Mouse (Mus musculus) midbrain, embryonic 14.5 days (tissue): ENCODE data around the gene Kmt2b. TPM values are rescaled to one million over a fixed set of nuclear protein-coding genes. Genes with fewer than 3 reads are reported as not detected.

ENCODE experiments used
- ATAC-seq: fragments of 200-750 bp; cut with Nextera tagmentation; 2 replicates; pipeline ENCODE4 v1.8.0; 2017; ENCODE audit warnings: moderate number of reproducible peaks, moderate library complexity; ENCODE audit not compliant: low FRiP score, low TSS enrichment
- DNase-seq: peaks from one replicate; pipeline ENCODE4 v3.0.0-alpha.2; 2015
- H3K27ac ChIP-seq: fragments of 300-500 bp; sonication (generic); replicated peaks from 2 replicates; pipeline ENCODE4 v1.5.1; 2014; ENCODE audit warnings: mild to moderate bottlenecking, low read depth, low read length, moderate library complexity
- H3K27me3 ChIP-seq: fragments of 300-500 bp; sonication (generic); 2 replicates; pipeline ENCODE4 v1.6.1; 2014; ENCODE audit warnings: low read length, control low read depth, mixed read lengths; ENCODE audit not compliant: control insufficient read depth, insufficient read depth
- H3K36me3 ChIP-seq: fragments of 300-500 bp; sonication (generic); 2 replicates; pipeline ENCODE4 v1.6.1; 2014; ENCODE audit warnings: low read length, control low read depth; ENCODE audit not compliant: control insufficient read depth, insufficient read depth
- H3K4me1 ChIP-seq: fragments of 300-500 bp; sonication (generic); 2 replicates; pipeline ENCODE4 v1.6.1; 2014; ENCODE audit warnings: mild to moderate bottlenecking, antibody characterized with exemption, low read length, control low read depth; ENCODE audit not compliant: control insufficient read depth, insufficient read depth
- H3K4me2 ChIP-seq: fragments of 300-500 bp; sonication (generic); 2 replicates; pipeline ENCODE4 v1.6.1; 2014; ENCODE audit warnings: mild to moderate bottlenecking, low read length, moderate library complexity
- H3K4me3 ChIP-seq: fragments of 300-500 bp; sonication (generic); replicated peaks from 2 replicates; pipeline ENCODE4 v1.5.1; 2014; ENCODE audit warnings: low read depth, low read length
- H3K9ac ChIP-seq: fragments of 300-500 bp; sonication (generic); replicated peaks from 2 replicates; pipeline ENCODE4 v1.6.1; 2014; ENCODE audit warnings: mild to moderate bottlenecking, low read length, moderate library complexity
- H3K9me3 ChIP-seq: fragments of 300-500 bp; sonication (generic); 2 replicates; pipeline ENCODE4 v1.6.1; 2016; ENCODE audit warnings: low read length, control low read depth, mixed read lengths; ENCODE audit not compliant: control insufficient read depth
- WGBS: fragments of 180-500 bp; shearing (Covaris S2); extraction: QIAGEN DNeasy Blood & Tissue Kit; methylation state at CpG from one replicate; pipeline ENCODE4 v1.1.7; 2014; 5-methylcytosine and 5-hydroxymethylcytosine counted together
- polyA plus RNA-seq: library from polyadenylated mRNA; unstranded; fragments of >200 nt; fragmentation: Nextera tagmentation; extraction: Ambion mirVana; gene quantifications from 2 replicates; pipeline ENCODE4 v1.2.1, GENCODE M21; 2014

Kmt2b gene
- polyA plus RNA-seq, 1 experiment from 2014 or later = 13.1 TPM

DNA sequence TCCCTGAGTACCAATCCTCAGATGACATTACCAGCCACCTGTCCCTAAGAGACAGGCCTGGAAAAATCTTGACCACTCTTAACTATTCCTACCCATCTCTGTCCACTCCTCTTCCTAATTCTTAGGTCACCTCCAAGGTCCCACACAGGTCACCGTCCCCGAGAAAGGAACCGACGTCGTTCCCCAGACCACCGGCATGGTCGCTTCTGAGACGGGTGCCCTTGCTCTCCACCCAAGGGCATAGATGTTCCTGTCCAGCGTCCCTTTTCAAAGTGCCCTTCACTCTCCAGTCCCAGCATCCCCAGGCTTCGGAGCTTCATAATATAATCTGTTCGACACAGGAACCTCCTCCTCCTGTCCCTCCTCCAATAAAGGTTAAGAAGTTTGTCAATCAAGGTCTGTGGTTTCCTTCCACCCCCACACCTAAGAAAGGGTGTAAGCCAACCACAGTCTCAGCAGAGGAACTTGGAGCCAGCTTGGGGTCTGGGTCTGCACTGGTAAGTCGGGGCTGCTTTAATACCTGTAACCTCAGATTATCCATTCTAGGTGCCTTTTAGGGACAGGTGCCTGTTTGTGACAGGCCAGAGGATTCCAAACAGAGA, 23.5 kb downstream of the Kmt2b start, which contains the start of gene Igflr1:
TSS of gene Igflr1 (plus strand) at position 458 of the 602 bp plus-strand sequence.
- no peaks in the 10 kb centered on the region for H3K27me3 ChIP-seq
- no peak within 1 kb of the TSS for H3K9ac ChIP-seq
- peaks cover 9% of the 10 kb centered on the region; the same call in 1 of the 2 replicates for H3K4me1 ChIP-seq
- H3K36me3 ChIP-seq = peaks cover 47% of the 10 kb centered on the region
- no peak within 1 kb of the TSS for H3K4me2 ChIP-seq
- H3K27ac ChIP-seq = no peak within 1 kb of the TSS
- H3K9me3 ChIP-seq = no peaks in the 10 kb centered on the region
- ATAC-seq (no peak), DNase-seq (no peak)
- 0 out of 2 replicates have a peak within 1 kb of the TSS, but pooled peaks have one; percentile 80 for H3K4me3 ChIP-seq
- 96% methylated on average over 12 of the region's 12 CpGs for WGBS

DNA sequence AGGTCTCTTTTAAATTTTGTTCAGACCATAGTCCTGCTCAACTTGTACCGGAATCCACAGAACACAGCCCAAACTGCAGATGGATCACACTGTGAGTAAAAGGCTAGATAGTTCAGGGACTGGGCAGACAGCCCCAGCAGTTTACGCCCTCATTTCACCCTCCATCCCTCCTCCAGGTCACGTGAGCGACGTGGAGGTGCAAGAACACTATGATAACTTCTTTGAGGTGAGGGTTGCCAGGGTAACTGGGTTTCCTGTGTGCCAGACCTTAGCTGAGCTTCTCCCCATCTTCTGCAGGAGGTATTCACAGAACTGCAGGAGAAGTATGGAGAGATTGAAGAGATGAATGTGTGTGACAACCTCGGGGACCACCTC, 24.6 kb downstream of the Kmt2b start:
- no peak for ATAC-seq
- 0 out of 2 replicates have a peak overlapping the region, but pooled peaks have one; percentile 92 for H3K27ac ChIP-seq
- peaks cover 36% of the 10 kb centered on the region for H3K36me3 ChIP-seq
- peak; percentile 8 for DNase-seq
- WGBS = 23% methylated on average over 6 of the region's 6 CpGs
- H3K27me3 ChIP-seq = no peaks in the 10 kb centered on the region
- H3K4me3 ChIP-seq = peak overlapping the region; percentile 80
- no peaks in the 10 kb centered on the region for H3K9me3 ChIP-seq
- H3K4me1 ChIP-seq = peaks cover 14% of the 10 kb centered on the region
- H3K4me2 ChIP-seq = peak overlapping the region; percentile 83
- H3K9ac ChIP-seq = peak overlapping the region; percentile 68; the same call in 1 of the 2 replicates

DNA sequence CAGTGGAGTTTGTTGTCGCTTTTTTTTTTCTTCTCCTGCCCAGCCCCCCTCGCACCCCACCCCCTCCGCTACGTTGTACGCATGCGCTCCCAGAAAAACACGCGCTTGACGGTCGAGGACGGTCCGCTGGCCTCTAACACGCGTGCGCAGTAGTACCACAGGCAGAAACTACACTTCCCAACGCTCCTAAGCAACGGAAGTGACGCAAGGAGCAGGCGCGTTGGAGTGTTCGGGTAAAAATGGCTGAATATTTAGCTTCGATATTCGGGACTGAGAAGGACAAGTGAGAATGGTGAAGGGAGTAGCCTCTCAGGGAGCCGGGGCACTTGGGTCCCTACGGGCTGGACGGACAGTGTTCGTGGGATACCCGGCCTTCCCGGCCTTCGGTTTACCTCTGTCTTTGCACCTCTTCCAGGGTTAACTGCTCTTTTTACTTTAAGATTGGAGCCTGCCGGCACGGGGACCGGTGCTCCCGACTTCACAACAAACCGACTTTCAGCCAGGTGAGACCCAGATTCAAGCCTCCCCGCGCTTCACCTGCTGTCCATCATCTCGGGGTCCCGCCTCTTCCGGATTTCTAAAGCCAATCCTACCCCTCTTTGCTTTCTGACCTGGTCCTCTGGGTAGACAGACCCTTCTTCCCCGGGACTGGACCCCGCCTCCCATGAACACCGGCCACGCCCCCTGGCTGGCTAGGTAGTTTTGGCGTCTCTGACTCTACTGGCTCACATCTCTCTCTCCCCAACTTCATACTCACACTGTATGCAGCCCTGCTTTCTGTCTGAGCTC, 25.2 kb downstream of the Kmt2b start, which contains the start of the genes U2af1l4, Gm49396 and Psenen:
TSS of gene U2af1l4 (plus strand) at position 185 of the 789 bp plus-strand sequence.
TSS of gene Gm49396 (plus strand) at position 228 of the 789 bp plus-strand sequence.
TSS of gene Psenen (minus strand) at position 511 of the 789 bp plus-strand sequence.
- Histone ChIP-seq H3K4me1 (peaks cover 19% of the 10 kb centered on the region), H3K36me3 (peaks cover 30% of the 10 kb centered on the region), H3K9ac (peak within 1 kb of the TSS; percentile 68), H3K27me3 (no peaks in the 10 kb centered on the region), H3K9me3 (no peaks in the 10 kb centered on the region), H3K4me3 (peak within 1 kb of the TSS; percentile 80), H3K27ac (peak within 1 kb of the TSS; percentile 92), H3K4me2 (peak within 1 kb of the TSS; percentile 83)
- peak; percentile 89 for ATAC-seq
- under 1% methylated on average over 45 of the region's 45 CpGs for WGBS
- peak; percentile 100 for DNase-seq

DNA sequence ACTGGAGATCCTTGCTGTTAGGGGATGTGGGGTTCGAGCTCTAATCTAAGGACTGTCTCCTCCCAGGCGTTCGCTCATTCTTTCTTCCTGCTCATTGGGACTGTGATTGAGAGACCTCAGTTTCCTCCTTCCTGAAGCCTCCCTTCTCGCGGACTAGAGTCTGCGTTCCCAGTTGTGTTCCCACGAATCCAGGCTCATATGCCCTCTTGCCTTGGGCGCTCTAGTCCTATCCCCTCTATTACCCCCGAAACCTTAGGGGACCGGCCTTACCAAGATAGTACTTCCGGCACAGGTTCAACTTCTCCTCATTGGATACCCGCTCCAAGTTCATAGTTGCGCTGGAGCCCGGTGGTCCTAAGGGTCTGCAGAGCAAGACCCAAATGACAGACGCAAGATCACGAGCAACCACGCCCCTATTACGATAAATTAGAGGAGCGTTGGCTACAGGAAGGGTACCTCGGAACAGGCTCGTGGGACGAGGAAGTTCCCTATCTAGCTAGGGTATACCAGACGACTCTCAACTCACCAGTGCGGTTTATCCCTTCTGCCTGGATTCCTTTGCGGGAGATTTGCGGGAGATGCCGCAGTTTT, 25.9 kb downstream of the Kmt2b start:
- H3K4me2 ChIP-seq = peak overlapping the region; percentile 83
- H3K9ac ChIP-seq = peak overlapping the region; percentile 55
- peaks cover 25% of the 10 kb centered on the region for H3K36me3 ChIP-seq
- WGBS = 2% methylated on average over 27 of the region's 27 CpGs
- peak; percentile 4 for DNase-seq
- peaks cover 20% of the 10 kb centered on the region for H3K4me1 ChIP-seq
- no peaks in the 10 kb centered on the region for H3K27me3 ChIP-seq
- H3K27ac ChIP-seq = peak overlapping the region; percentile 63
- ATAC-seq = no peak
- H3K9me3 ChIP-seq = no peaks in the 10 kb centered on the region
- H3K4me3 ChIP-seq = peak overlapping the region; percentile 80

DNA sequence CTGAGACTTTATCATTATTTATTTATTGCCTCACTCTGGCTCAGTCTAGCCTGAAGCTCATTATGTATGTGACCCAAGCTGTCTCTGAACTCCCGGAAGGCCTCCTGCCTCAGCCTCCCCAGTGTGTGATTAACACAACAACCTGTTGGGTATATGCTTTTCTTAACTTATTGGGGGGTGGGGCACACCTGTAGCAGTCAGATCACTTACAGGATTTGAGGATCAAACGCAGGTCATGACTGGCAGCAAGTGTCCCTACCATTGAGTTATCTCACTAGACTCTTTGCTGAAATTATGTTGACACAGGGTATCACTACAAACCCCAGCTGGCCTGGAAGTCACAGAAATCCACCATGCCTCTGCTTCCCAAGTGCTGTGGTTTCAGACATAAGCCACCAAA, 28.2 kb downstream of the Kmt2b start:
- DNase-seq (peak; percentile 9), ATAC-seq (no peak)
- 65% methylated on average over 2 of the region's 2 CpGs for WGBS
- Histone ChIP-seq H3K27me3 (no peaks in the 10 kb centered on the region), H3K4me1 (peaks cover 20% of the 10 kb centered on the region), H3K9ac (no peak overlapping the region), H3K4me3 (peak overlapping the region; percentile 50; the same call in 1 of the 2 replicates), H3K9me3 (no peaks in the 10 kb centered on the region), H3K4me2 (peak overlapping the region; percentile 71), H3K36me3 (peaks cover 22% of the 10 kb centered on the region), H3K27ac (peak overlapping the region; percentile 32; the same call in 1 of the 2 replicates)

DNA sequence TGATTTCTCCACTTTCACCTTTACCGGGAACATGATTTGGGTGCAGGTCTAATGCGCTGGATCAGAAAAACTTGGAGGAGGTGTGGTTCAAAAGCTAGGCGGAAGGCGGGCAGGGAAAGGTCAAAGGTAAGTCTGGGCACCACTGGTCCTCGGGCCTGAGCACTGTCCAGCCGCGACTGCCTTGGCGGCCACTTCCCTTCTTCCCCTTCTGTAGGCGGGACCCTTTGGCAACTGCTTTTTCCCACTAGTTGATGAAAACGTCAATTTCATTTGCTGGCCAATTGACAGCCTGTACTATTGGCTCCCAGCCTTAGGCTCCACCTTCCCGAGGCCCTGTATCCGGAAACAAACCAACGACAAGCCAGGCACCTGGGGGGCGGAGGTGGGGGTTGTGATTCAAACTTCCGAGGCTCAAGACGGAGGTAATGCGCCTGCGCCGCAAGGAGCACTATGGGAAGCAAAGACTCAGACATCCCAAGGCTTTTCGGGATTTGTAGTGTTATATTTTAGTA, 29.0 kb downstream of the Kmt2b start, which contains the start of gene Lin37:
TSS of gene Lin37 (minus strand) at position 396 of the 512 bp plus-strand sequence.
- H3K4me2 ChIP-seq = peak within 1 kb of the TSS; percentile 71
- H3K27me3 ChIP-seq = no peaks in the 10 kb centered on the region
- peak within 1 kb of the TSS; percentile 50 for H3K4me3 ChIP-seq
- H3K36me3 ChIP-seq = peaks cover 28% of the 10 kb centered on the region
- no peaks in the 10 kb centered on the region for H3K9me3 ChIP-seq
- H3K27ac ChIP-seq = peak within 1 kb of the TSS; percentile 32; the same call in 1 of the 2 replicates
- peaks cover 20% of the 10 kb centered on the region for H3K4me1 ChIP-seq
- WGBS = 0% methylated on average over 20 of the region's 20 CpGs
- peak; percentile 87 for ATAC-seq
- peak; percentile 98 for DNase-seq
- H3K9ac ChIP-seq = peak within 1 kb of the TSS; percentile 67

DNA sequence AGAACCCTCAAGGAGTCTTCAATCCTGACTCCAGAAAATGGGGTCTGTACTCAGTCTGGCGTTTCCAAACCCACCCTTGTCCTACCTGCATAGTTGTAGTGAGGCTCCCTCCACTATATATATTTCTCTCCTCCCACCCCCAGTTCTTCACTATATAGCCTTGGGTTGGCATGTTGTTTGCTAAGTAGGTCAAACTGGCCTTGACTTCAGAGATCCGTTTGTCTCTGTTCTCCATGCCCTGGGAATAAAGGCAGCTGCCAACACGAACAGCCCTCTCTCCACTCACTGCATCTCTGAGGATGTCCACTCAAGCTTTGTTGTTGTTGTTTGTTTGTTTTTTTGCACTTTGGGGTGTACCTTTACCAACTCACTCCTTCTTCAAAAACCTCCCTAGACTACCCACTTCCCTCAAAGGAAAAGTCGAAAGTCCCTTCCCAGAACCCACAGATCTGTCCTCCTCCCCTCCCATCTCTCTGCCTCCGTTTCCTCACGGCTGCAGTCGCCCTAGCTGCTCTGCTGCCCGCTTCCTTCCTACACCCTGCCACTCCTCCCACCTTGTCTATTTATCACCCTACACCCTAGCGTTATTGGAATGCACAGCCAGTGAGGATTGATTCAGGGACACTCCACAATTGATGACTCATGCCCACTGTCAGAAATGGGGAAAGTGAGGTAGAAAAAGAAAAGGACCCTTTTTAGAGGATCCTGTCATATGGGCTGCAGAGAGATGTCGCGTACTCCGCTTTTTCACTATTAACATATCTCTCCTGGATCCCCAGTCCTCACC, 29.7 kb downstream of the Kmt2b start:
- Histone ChIP-seq H3K9me3 (no peaks in the 10 kb centered on the region), H3K27me3 (no peaks in the 10 kb centered on the region), H3K9ac (peak overlapping the region; percentile 67), H3K4me3 (peak overlapping the region; percentile 50), H3K27ac (no peak overlapping the region), H3K4me2 (peak overlapping the region; percentile 71), H3K4me1 (peaks cover 15% of the 10 kb centered on the region), H3K36me3 (peaks cover 33% of the 10 kb centered on the region)
- 16% methylated on average over 12 of the region's 12 CpGs for WGBS
- DNase-seq = no peak
- no peak for ATAC-seq
